In the genomic region with DNA sequence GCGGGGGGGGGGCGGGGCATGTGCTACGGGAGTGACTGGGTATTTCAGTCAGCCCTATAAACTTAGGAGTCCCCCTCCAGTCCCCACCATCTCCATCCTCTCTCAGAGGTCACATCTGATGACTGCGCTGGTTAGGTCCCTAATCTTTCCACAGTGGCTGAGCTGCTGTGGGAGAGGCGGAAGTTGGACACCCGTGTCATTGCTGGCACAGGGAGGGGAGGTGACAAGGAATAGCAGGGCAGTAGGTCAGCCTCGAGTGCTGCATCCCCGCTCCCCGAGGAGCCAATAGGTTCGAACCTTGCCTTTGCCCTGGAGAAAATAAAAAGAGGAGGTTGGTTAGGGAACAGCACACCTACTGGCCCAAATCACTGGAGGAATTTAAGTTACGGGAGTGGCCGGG, we compare ENCODE assay signal across 10 mouse cellular contexts. TPM values are rescaled to one million over a fixed set of nuclear protein-coding genes. Genes with fewer than 3 reads are reported as not detected.
A peak's percentile ranks its signal among the peaks of the same experiment; 100 is the strongest.
DNase-seq lines count a peak whose midpoint lies in the region; ATAC-seq and TF ChIP-seq lines count a peak whose summit lies in the region.
"Had no signal": no experiment of that assay in that cellular context is flagged by ENCODE, and none has a peak within 500 bp of the region (broad histone marks: within the 10 kb centered on the region; RNA-seq: fewer than 3 reads in every experiment).

No protein-coding gene starts in this region.

- H3K36me3 ChIP-seq in hindbrain, embryonic 10.5 days, result no peaks in the 10 kb centered on the region
- no peaks in the 10 kb centered on the region for H3K36me3 ChIP-seq in hindbrain, postnatal 0 days (ENCODE audit: insufficient read depth, low read length)
- no peaks in the 10 kb centered on the region for H3K36me3 ChIP-seq in neural tube, embryonic 11.5 days (ENCODE audit: control insufficient read depth, insufficient read depth, low read length)
- H3K36me3 ChIP-seq in limb, embryonic 10.5 days, result no peaks in the 10 kb centered on the region
- H3K36me3 ChIP-seq: embryonic facial prominence, embryonic 12.5 days had no signal

- WGBS in hindbrain, embryonic 10.5 days, result 35% methylated on average over 12 of the region's 12 CpGs
- 38% methylated on average over 12 of the region's 12 CpGs for WGBS in hindbrain, postnatal 0 days
- 33% methylated on average over 10 of the region's 12 CpGs for WGBS in neural tube, embryonic 11.5 days
- 28% methylated on average over 12 of the region's 12 CpGs for WGBS in limb, embryonic 10.5 days

- no peak for DNase-seq in hindbrain, embryonic 10.5 days (ENCODE audit: low spot score)
- no peak for DNase-seq in hindbrain, postnatal 0 days (ENCODE audit: low spot score)
- DNase-seq in neural tube, embryonic 11.5 days (ENCODE audit: low spot score), result no peak
- DNase-seq in neural tube, embryonic 10.5 days (ENCODE audit: extremely low spot score, low spot score), result no peak
- no peak for DNase-seq in limb, embryonic 10.5 days (ENCODE audit: low spot score)
- no peak for DNase-seq in thymus, postnatal 25 days
- no peak for DNase-seq in cerebellum, adult 11-12 months
- DNase-seq: right cerebral cortex, postnatal 14 days; thymus, postnatal 14 days had no signal

- H3K27ac ChIP-seq in hindbrain, embryonic 10.5 days, result no peak overlapping the region; the same call in 1 of the 2 replicates
- no peak overlapping the region for H3K27ac ChIP-seq in hindbrain, postnatal 0 days
- 0 out of 2 replicates have a peak overlapping the region, but pooled peaks have one; percentile 14 for H3K27ac ChIP-seq in neural tube, embryonic 11.5 days (ENCODE audit: low read depth, low read length)
- H3K27ac ChIP-seq in limb, embryonic 10.5 days, result peak overlapping the region; percentile 25
- H3K27ac ChIP-seq: embryonic facial prominence, embryonic 12.5 days had no signal

- peaks cover 34% of the 10 kb centered on the region for H3K4me1 ChIP-seq in hindbrain, embryonic 10.5 days (replicated peaks)
- H3K4me1 ChIP-seq in hindbrain, postnatal 0 days (ENCODE audit: insufficient read depth, low read length), result no peaks in the 10 kb centered on the region; the same call in 1 of the 2 replicates
- peaks cover 11% of the 10 kb centered on the region for H3K4me1 ChIP-seq in neural tube, embryonic 11.5 days (ENCODE audit: control insufficient read depth, insufficient read depth, low read length)
- H3K4me1 ChIP-seq in limb, embryonic 10.5 days, result peaks cover 42% of the 10 kb centered on the region

- H3K4me3 ChIP-seq in hindbrain, embryonic 10.5 days, result peak overlapping the region; percentile 25; the same call in 1 of the 2 replicates
- no peak overlapping the region for H3K4me3 ChIP-seq in hindbrain, postnatal 0 days (ENCODE audit: low read length)
- no peak overlapping the region for H3K4me3 ChIP-seq in neural tube, embryonic 11.5 days (ENCODE audit: low read depth, low read length)
- peak overlapping the region; percentile 27 for H3K4me3 ChIP-seq in limb, embryonic 10.5 days
- H3K4me3 ChIP-seq: embryonic facial prominence, embryonic 12.5 days had no signal

- no peak overlapping the region for H3K9ac ChIP-seq in hindbrain, postnatal 0 days (replicated peaks; ENCODE audit: low read length)
- H3K9ac ChIP-seq in neural tube, embryonic 11.5 days (ENCODE audit: low read length), result no peak overlapping the region
- H3K9ac ChIP-seq: embryonic facial prominence, embryonic 12.5 days had no signal

- no peak overlapping the region for H3K4me2 ChIP-seq in hindbrain, postnatal 0 days (ENCODE audit: low read depth, low read length)
- H3K4me2 ChIP-seq in neural tube, embryonic 11.5 days (ENCODE audit: low read depth), result no peak overlapping the region
- H3K4me2 ChIP-seq: embryonic facial prominence, embryonic 12.5 days had no signal

- no peak for TF ChIP-seq CTCF in hindbrain, postnatal 0 days (IDR thresholded peaks at IDR 0.05; ENCODE audit: low read depth)

- ATAC-seq in hindbrain, postnatal 0 days, result no peak
- no peak for ATAC-seq in neural tube, embryonic 11.5 days (ENCODE audit: insufficient read depth, low FRiP score, low TSS enrichment)

- no peaks in the 10 kb centered on the region for H3K27me3 ChIP-seq in hindbrain, embryonic 10.5 days (ENCODE audit: insufficient read depth, poor library complexity, severe bottlenecking)
- no peaks in the 10 kb centered on the region for H3K27me3 ChIP-seq in hindbrain, postnatal 0 days (ENCODE audit: insufficient read depth, low read length)
- H3K27me3 ChIP-seq in neural tube, embryonic 11.5 days (ENCODE audit: control insufficient read depth, insufficient read depth, low read length), result no peaks in the 10 kb centered on the region
- no peaks in the 10 kb centered on the region for H3K27me3 ChIP-seq in limb, embryonic 10.5 days (ENCODE audit: low read depth, poor library complexity, severe bottlenecking)
- H3K27me3 ChIP-seq: embryonic facial prominence, embryonic 12.5 days had no signal

- H3K9me3 ChIP-seq in hindbrain, embryonic 10.5 days, result no peaks in the 10 kb centered on the region
- no peaks in the 10 kb centered on the region for H3K9me3 ChIP-seq in hindbrain, postnatal 0 days (ENCODE audit: low read length)
- no peaks in the 10 kb centered on the region for H3K9me3 ChIP-seq in neural tube, embryonic 11.5 days (ENCODE audit: control insufficient read depth, low read length)
- no peaks in the 10 kb centered on the region for H3K9me3 ChIP-seq in limb, embryonic 10.5 days (replicated peaks)
- H3K9me3 ChIP-seq: embryonic facial prominence, embryonic 12.5 days had no signal

RNA-seq across cellular contexts. Expression of gene Npr1, which starts 14.8 kb away (rescaled TPM):
- polyA plus RNA-seq in hindbrain, embryonic 10.5 days (2016; fragmentation: Nextera tagmentation; extraction: Ambion mirVana), result 3.0 TPM in 2 replicates
- 3.5 and 6.2 TPM in 2 replicates for total RNA-seq in hindbrain, postnatal 0 days (2014; rRNA removed)
- 2.8 TPM in 2 replicates for polyA plus RNA-seq in hindbrain, postnatal 0 days (2015; fragmentation: Nextera tagmentation; extraction: Ambion mirVana)
- polyA plus RNA-seq in neural tube, embryonic 11.5 days (2014; fragmentation: Nextera tagmentation; extraction: Ambion mirVana), result 3.1 and 3.5 TPM in 2 replicates
- 3.5 and 4.7 TPM in 2 replicates for polyA plus RNA-seq in limb, embryonic 10.5 days (2016; fragmentation: Nextera tagmentation; extraction: Ambion mirVana)

RNA-seq across cellular contexts. Expression of gene Ints3, which starts 17.5 kb away (rescaled TPM):
- polyA plus RNA-seq in hindbrain, embryonic 10.5 days (2016; fragmentation: Nextera tagmentation; extraction: Ambion mirVana), result 37.6 and 39.7 TPM in 2 replicates
- 58.1 and 71.7 TPM in 2 replicates for total RNA-seq in hindbrain, postnatal 0 days (2014; rRNA removed)
- polyA plus RNA-seq in hindbrain, postnatal 0 days (2015; fragmentation: Nextera tagmentation; extraction: Ambion mirVana), result 19.9 and 20.4 TPM in 2 replicates
- polyA plus RNA-seq in neural tube, embryonic 11.5 days (2014; fragmentation: Nextera tagmentation; extraction: Ambion mirVana), result 36.8 and 45.8 TPM in 2 replicates
- polyA plus RNA-seq in limb, embryonic 10.5 days (2016; fragmentation: Nextera tagmentation; extraction: Ambion mirVana), result 53.3 and 53.5 TPM in 2 replicates

RNA-seq across cellular contexts. Expression of gene Ilf2, which starts 25.1 kb away (rescaled TPM):
- polyA plus RNA-seq in hindbrain, embryonic 10.5 days (2016; fragmentation: Nextera tagmentation; extraction: Ambion mirVana), result 315 and 340 TPM in 2 replicates
- total RNA-seq in hindbrain, postnatal 0 days (2014; rRNA removed), result 111 and 119 TPM in 2 replicates
- 177 and 178 TPM in 2 replicates for polyA plus RNA-seq in hindbrain, postnatal 0 days (2015; fragmentation: Nextera tagmentation; extraction: Ambion mirVana)
- 333 and 341 TPM in 2 replicates for polyA plus RNA-seq in neural tube, embryonic 11.5 days (2014; fragmentation: Nextera tagmentation; extraction: Ambion mirVana)
- 374 and 379 TPM in 2 replicates for polyA plus RNA-seq in limb, embryonic 10.5 days (2016; fragmentation: Nextera tagmentation; extraction: Ambion mirVana)

RNA-seq across cellular contexts. Expression of gene Snapin, which starts 40.0 kb away (rescaled TPM):
- 60.9 and 69.1 TPM in 2 replicates for polyA plus RNA-seq in hindbrain, embryonic 10.5 days (2016; fragmentation: Nextera tagmentation; extraction: Ambion mirVana)
- 49.7 and 52.0 TPM in 2 replicates for total RNA-seq in hindbrain, postnatal 0 days (2014; rRNA removed)
- 102 and 106 TPM in 2 replicates for polyA plus RNA-seq in hindbrain, postnatal 0 days (2015; fragmentation: Nextera tagmentation; extraction: Ambion mirVana)
- 77.3 and 77.7 TPM in 2 replicates for polyA plus RNA-seq in neural tube, embryonic 11.5 days (2014; fragmentation: Nextera tagmentation; extraction: Ambion mirVana)
- polyA plus RNA-seq in limb, embryonic 10.5 days (2016; fragmentation: Nextera tagmentation; extraction: Ambion mirVana), result 49.1 and 60.3 TPM in 2 replicates

RNA-seq across cellular contexts. Expression of gene Chtop, which starts 58.4 kb away (rescaled TPM):
- polyA plus RNA-seq in hindbrain, embryonic 10.5 days (2016; fragmentation: Nextera tagmentation; extraction: Ambion mirVana), result 174 and 182 TPM in 2 replicates
- 210 and 220 TPM in 2 replicates for total RNA-seq in hindbrain, postnatal 0 days (2014; rRNA removed)
- 162 and 165 TPM in 2 replicates for polyA plus RNA-seq in hindbrain, postnatal 0 days (2015; fragmentation: Nextera tagmentation; extraction: Ambion mirVana)
- 133 and 134 TPM in 2 replicates for polyA plus RNA-seq in neural tube, embryonic 11.5 days (2014; fragmentation: Nextera tagmentation; extraction: Ambion mirVana)
- 175 and 194 TPM in 2 replicates for polyA plus RNA-seq in limb, embryonic 10.5 days (2016; fragmentation: Nextera tagmentation; extraction: Ambion mirVana)

Comparison
In these comparisons a context has a peak if more than half of its experiments do, and no peak if none do; other contexts are left out.
1. H3K4me3 ChIP-seq: peak in hindbrain, embryonic 10.5 days (single experiment) and limb, embryonic 10.5 days (single experiment); none in hindbrain, postnatal 0 days (single experiment) and neural tube, embryonic 11.5 days (single experiment).
2. H3K27ac ChIP-seq: peak in neural tube, embryonic 11.5 days (single experiment) and limb, embryonic 10.5 days (single experiment); none in hindbrain, embryonic 10.5 days (single experiment) and hindbrain, postnatal 0 days (single experiment).